Mouse (Mus musculus) cerebellum, postnatal 25 days (tissue): ENCODE data around the gene Ttc4.
A peak's percentile ranks its signal among the peaks of the same experiment; 100 is the strongest.

Source experiments
- DNase-seq, 2 experiments: peaks; one replicate each; pipeline ENCODE4 v3.0.0; 2021; ENCODE audit warnings: mixed read lengths in 2 of 2

The Ttc4 gene

DNA sequence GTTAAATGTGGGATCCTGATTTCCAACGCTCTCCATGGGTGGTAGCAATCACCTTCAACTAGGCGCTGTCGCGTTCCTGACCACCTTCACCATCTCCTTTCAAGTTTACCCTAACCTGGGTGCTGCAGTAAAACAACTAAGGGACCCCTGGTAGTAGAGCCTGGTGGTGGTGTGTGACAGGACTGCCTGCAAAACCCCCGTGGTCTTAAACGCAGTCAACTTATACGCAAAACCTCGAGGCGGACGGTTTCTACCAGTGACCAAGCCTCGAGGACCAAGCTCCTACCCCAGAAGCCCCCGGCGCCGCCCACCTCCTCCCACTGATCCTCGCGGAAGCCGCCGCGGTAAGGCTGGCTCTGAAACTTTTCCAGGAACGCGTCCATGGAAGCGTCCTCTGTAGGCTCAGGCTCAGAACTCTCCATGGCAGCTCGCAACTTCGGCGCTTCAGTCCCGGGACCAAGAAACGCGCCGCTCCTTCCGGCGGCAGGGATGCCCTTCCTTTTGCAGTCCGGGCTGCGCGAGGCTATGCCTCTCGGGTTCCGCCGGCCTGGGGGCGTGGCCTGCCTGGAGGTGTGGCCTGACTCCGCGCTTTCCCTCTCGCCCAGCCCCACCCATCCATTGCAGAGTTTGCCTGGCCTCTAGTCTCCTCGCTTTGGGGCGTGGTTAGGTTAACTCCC is at the start of gene Ttc4:
TSS of gene Ttc4 (minus strand) at position 503 of the 677 bp plus-strand sequence.
- peak; percentile 86 to 93 for DNase-seq

DNA sequence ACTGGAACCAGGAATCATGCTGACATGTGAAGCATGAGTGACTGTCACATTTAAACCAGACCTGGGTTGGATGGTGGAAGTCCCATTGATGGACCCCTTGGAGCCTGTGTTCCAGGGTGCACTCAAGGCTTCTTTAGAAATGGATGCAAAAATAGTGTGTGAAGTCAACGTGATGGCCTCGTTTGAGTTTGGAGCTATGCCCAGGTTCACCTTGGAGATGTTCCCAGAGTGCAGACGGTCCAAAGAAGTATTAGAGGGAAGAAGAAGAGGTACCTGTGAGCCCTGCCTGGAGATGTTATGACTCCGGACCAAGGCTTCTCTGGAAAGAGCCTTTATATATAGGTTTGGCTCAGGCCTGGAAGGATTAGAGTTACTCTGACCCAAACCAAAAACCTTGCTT is 41.9 kb upstream of the Ttc4 start:
- peak; percentile 62 to 72 for DNase-seq

DNA sequence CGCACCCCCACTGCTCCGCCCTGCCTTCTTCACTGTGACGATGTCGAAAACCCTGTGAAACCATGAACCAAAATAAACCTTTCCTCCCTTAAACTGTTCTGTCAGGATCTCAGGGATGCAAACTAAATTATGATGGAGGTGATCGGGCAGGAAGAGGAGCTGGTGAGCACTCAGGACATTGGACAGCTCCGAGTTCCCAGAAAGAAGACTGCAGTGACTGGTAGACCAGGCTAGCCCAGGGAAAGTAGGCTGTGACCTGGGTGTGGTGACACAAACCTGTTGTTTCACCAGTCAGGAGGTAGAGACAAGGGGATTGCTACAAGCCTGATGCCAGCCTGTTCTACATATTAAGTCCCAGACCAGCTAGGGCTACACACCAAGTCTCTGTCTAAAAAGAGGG is 34.9 kb upstream of the Ttc4 start:
- DNase-seq, result no peak

DNA sequence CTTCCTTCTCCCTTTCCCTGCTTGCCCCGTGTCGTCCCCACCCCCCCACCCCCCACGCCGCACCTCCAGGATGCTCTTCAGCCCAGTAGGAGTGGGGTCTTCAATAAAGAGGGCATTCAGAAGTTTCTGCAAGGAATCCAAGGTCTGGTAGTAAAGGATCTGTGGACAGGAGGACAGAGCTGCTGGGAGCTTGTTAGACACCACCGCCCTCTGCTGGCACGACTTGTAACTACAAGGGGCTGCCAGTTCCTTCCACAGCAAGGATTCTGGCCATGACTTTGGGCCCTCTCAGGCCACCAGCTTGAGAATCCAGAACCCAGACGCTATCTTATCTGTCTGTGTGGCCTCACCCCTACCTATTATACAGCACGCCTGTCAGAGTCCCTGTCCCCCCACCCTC is 29.7 kb upstream of the Ttc4 start:
- peak; percentile 88 to 92 for DNase-seq

DNA sequence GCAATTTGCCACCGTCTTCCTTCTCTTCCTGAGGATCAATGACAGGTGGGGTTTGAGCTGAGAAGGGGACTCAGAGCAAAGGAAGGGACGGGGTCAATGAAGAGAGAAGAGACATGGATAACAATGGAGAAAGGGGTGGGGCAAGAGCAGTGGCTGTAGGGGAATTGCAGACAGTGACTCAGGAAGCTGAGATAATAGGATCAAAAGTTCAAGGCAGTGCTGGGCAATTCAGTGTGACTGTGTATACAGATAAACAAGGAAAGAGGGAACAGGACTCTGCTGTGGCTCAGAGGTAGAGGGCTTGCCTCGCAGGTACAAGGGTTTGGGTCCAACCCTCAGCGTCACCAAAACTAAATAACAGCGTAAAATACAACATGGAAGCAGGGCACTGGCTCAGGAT is 29.2 kb upstream of the Ttc4 start:
- DNase-seq, result no peak

DNA sequence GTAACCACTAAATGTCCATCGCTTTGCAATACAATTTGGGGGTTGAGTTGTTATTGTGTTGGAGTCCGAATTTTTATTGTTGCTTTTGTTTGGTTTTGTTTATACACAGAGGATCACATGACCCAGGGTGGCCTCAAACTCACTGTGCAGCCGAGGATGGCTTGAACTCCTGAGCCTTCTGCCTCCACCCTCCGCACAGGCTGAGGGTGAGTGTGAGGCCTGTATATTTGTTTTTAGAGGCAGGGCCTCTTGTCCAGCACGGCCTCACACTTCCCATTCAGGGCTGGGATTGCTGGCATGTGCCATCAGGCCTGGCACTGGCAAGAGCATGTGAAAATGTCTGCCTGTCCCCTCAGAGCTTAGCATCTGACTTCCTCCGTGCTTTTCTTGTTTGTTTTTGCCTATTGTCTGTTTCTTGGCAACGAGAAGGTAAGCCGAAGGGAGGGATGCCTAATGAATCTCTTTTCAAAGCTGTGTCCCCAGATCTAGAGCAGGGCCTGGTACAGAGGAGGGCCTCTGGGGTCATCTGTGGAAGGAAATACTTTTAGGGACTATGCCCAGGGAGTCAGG is 26.4 kb upstream of the Ttc4 start:
- DNase-seq, result no peak

DNA sequence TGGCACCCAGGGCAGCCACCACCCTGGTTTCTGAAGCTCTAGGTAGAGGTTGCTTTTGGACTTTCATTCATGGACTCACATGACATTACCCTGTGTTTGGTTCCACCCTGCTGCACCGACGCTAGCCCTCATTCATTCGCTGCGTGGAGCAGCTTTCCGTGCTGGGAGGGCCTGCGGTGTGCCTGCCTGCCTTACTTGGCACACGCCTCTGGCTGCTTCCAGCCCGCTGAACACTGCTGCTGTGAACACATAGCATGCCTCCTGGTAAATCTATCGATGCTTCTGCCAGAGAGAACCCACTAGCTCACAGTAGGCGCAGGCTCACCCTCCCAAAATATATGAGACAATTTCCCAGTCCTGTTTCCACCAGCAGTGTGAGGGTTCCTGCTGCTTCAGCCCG is 25.7 kb upstream of the Ttc4 start:
- DNase-seq, result peak; percentile 58 to 70

DNA sequence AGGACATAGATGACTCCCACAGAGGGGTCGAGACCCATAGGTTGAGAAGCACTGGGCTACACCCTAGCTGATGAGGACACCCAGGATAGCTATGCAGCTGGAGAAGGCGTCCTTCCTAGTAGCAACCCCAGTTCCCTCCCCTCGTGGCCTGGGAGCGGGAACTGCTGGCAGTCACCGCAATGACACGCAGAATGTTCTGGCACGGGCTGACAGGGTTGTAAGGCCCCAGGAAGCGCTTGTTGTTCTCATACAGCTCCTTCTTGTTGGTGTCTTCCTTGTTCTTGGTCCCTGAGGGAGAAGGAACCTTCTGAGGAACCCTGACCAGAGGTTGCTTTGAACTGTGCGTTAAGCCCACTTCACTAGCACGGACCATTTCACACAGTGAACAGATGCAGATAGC is 25.2 kb upstream of the Ttc4 start:
- peak in 1 of 2 experiments; percentile 21 for DNase-seq

DNA sequence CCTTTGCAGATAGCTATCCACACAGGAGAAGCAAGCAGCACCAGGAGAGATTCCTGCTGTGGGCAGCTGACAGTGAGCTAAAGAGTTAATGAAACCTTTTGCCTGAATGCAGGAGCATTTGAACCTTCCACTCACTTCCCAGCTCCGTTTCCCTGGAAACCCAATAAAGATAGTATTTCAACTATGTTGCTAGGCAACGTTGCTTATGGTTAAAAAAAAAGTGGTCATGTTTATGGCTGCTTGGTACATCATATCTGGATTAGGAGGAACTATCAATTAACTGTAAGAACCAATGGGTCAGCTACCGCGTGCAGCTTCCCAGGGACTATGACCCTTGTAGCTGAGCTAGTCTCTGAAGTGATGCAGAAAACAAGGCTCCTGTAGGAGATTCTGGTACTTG is 22.1 kb upstream of the Ttc4 start:
- no peak for DNase-seq

DNA sequence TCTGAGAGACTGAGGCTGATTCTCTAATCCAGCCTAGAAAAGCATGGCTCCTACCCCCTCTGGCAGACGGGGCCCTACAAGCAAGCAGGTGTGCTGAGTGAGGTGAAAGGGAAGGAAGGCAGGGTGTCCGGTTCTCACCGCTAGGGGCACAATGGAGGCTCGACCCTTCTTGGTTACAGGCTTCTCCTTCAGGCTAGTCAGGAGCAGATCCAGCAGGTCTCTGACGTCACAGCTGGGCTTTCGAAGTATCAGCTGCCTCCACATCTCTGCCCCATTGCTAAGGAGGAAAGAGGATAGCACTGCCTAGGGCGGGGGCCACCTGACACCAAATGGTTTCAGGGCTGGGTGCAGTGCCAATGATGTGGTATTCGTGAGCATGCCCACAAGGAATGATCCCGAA is 21.2 kb upstream of the Ttc4 start:
- peak in 1 of 2 experiments; percentile 48 for DNase-seq

DNA sequence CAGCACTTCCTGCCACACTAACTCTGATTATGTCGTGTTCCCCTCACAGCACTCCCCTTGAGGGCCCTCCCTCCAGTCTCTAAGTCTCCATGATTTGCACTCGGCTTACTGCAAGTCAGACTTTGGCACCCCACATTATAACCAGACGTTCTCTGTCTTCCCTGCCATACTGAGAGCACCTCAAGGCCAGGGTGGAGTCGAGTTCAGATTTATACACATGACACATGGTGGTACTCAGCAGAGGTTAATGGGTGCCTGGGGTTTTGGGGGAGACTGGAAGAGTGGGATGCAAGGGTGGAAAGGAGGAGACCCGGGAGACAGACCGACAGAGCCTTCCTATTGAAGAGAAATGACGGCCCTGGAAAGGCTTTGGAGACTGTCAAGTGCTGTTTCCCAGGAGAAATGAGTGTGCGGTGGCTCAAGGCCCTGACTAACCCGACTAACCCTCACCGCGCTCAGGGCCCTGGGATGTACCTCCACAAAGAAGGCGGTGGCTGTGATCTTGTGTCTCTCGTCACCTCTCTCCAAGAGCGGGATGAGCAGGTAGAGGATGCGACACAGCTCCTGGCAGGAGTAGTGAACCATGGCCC is 15.2 kb upstream of the Ttc4 start:
- DNase-seq, result no peak

DNA sequence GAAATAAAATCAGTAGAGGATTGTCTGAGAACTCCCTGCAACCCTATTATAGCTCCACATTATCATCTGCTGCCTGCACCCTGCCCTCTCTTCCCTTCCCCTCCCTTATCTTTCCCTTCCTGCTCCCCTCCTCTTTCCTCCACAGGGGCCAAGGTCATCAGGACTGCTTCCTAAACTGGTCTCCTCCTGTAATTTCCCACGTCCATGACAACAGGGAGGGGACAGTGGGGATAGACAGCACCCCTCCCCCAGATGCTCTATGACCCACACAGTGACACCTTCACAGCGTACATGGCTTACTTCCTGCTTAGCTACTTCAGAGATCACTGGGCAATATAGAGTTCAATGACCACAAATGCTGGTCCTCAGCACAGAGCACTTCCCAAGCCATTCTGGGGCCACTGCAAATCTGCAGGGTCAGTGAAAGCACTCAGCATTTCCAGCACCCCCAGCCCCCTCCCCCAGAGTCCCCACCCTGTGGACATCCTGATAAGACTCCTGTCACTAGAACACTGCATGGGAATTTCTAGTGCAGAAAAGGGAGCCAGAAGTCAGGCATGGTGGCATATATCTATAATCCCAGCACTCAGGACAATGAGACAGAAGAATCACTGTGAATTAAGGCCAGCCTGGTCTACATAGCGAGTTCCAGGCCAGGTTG is 10.0 kb upstream of the Ttc4 start:
- no peak for DNase-seq

DNA sequence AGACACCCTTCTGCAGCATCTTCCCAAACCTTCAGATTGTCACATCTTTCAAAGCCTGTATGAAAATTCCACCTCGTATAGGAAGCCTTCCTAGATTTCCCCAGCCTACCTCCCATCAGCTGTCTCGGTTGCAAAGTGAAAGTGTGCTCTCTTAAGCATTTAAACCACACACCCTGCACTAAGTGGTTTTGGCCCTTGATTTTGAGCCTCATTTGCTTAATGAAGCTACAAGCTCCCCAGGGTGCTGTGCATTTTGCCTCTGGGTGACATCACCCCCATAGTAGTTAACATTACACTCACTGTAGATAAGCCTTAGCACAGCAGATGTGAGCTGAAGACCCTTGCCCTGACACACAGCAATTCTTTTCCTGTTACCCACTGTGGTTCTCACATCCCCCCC is 2.2 kb upstream of the Ttc4 start:
- DNase-seq, result no peak

DNA sequence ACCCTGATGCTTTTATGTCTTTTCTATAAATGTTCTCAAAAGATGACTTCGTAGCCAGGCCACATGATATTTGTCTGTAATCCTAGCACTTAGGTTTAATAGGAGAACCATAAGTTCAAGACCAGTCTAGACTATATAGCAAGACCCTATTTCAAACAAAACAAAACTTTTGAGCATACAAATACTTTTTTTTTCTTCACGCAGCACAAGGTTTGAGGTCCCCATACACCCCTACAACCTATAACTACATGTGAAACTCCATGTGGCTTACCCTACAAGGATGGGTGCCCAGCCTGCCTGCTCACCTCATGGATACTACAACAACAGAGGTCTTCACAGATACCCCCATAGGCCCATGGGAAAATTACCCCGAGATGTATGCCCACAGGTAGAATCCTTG is 408 bp upstream of the Ttc4 start:
- no peak for DNase-seq

DNA sequence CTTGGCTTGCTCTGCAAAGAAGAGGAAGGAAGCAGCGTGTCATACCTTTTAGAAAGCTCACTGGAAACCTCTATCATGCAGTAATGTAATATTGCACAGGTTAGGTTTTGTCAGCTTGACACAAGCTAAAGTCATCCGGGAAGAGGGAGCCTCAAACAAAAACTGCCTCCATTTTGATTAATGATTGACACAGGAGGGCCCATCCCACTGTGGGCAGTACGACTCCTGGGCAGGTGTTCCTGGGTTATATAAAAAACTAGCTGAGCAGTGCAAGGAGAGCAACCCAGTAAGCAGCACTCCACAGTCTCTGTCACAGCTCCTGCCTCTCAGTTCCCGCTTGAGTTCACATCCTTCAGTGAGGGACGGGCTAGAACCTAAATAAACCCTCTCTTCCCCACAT is 2.0 kb downstream of the Ttc4 start:
- no peak for DNase-seq

DNA sequence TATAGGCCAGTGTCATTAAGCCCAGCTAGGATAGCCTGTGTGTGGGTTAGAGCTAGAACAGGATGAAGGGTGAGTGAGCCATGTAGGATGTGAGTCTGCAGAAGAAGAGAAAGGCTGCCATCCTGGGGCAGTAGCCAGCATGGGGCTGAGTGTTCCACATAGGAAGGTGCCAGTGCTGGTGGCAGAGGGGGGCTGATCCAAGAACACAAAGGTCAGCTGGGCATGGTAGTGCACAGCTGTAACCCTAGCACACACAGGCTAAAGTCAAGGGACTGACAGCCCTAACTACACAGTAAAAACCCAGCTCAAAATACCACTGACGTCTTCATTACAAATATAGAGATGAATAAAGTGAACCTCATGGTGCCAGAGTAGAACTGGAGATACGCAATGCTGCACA is 12.2 kb downstream of the Ttc4 start:
- DNase-seq, result no peak

DNA sequence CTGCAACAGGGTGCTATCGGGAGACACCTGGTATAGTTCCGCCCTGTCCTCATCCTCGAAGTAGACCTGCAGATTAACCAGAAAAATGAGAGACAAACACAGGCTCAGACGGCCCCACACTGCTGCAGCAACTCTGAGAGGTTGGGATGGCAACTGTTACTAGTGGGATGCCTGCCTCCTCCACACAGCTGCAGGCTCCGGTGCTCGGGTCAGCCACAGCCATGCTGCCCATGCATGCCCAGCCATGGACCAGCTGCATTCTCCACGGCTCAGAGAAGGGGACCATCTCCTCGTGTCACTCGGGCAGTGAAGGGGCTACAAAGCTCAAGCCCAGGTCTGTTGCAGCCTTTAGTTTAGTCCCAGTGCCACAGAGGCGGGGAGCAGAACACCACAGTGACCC is 13.1 kb downstream of the Ttc4 start:
- DNase-seq, result no peak

DNA sequence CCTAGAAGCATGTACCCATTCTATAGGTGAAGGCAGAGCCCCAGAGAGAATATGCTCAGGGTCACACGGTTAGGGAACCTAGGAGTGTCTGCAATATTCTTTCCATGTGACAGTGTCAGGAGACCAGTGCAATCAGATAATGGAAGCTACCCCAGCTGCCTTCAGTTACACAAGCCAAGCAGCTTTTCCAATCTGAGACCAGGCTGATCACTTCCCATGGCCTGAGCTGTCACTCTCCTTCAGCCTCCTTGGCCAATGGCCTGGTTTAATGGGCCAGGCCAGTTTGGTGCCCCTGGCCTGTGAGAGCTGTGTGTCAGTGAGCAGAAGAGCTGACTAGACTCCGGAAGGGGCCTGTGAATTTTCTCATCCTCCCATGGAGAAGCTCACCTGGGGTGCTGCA is 13.5 kb downstream of the Ttc4 start:
- no peak for DNase-seq

DNA sequence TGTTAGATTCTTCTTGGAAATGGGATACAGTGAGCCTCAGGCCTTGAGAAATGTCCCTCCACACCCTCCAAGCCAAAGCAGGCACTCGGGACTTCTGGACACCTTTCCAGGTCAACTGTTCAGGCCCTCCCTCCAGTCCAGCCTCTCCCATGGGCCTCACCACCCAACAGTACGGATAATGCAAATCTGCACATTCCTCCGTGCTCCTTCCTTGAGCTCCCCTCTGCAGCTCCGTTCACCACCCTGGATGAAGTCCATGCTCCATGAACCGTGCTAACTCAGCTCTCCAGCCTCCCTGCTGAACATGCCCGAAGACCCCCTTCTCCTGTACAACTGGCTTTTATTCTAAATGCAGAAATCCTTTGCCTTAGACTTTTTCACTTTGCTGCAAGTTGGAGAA is 14.0 kb downstream of the Ttc4 start:
- no peak for DNase-seq

DNA sequence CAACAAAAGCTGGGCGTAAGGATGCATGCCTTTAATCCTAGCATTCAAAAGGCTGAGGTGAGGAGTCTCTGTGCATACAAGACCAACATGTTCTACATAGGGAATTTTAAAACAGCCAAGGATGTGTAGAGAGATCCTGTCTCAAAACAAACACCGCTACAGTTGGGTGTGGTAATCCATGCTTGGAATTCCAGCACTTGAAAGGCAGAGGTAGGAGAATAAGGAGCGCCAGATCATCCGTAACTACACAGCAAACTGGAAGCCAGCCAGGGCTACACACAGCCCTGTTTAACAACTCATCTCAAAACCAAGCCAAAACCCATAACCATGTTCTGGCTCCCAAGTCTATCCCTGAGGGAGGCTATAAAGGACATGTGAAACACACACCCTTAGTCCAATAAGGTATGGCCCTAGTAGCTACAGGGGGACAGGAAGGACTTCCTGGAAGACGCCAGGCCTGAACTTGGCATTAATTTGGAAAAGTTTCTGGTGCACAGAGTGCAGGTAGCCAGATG is 14.7 kb downstream of the Ttc4 start:
- no peak for DNase-seq

DNA sequence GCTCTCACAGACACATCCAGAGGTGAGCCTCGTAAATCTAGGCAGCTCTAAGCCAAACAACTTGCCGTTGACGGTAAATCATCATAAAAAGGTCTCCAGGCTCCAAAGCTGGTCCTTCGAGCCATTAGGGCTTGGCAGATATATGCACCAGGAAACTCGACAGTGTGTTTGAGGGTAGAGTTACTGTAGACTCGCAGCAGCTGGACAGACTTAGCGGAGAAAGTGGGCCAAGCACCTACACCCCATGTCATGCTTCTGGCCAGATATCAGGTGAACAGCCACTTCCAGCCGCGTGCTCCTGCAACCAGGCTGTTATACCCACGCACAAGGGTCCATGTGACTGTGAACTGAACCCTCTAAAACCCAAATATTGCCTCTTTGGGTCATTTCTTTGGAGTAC is 23.1 kb downstream of the Ttc4 start:
- DNase-seq, result no peak

DNA sequence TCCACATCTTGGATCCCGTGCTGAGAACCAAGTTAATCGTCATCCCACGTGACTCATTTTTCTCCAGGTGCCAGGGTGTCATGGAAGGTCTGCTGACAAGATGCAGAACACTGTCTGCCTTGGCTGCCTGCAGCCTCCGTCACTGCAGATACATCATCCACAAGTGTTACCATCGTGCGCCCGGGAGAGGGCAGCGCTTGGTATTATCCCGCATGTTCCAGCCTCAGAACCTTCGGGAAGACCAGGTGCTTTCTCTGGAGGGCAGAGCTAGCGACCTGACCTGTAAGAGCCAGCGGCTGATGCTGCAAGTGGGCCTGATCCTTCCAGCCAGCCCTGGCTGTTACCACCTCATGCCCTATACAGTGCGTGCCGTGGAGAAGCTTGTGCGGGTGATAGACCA is 25.7 kb downstream of the Ttc4 start:
- DNase-seq, result no peak

DNA sequence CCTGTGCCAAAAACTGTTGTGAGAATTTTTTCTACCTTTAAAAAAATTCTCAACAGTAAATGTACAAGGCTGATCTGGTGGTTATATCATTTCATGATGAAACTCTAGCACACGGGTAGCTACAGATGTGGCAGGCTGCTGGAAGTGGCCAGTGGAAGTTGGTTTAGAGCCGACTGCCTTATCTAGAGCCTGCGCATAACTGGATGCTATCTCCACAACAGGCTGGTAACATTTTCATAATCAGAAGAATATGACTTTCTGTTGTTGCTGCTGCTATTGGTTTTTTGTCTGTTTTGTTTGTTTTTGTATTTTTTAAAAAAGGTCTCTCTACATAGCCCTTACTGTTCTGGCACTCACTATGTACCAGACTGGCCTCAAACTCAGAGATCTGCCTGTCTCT is 26.2 kb downstream of the Ttc4 start:
- no peak for DNase-seq
